Mouse (Mus musculus): Measurements from ENCODE around the gene Cbx8. TPM values are rescaled to one million over a fixed set of nuclear protein-coding genes. Genes with fewer than 3 reads are reported as not detected.

The Cbx8 gene
- 4.4 and 4.7 TPM in 2 replicates for polyA plus RNA-seq (2012; rRNA removed)

DNA sequence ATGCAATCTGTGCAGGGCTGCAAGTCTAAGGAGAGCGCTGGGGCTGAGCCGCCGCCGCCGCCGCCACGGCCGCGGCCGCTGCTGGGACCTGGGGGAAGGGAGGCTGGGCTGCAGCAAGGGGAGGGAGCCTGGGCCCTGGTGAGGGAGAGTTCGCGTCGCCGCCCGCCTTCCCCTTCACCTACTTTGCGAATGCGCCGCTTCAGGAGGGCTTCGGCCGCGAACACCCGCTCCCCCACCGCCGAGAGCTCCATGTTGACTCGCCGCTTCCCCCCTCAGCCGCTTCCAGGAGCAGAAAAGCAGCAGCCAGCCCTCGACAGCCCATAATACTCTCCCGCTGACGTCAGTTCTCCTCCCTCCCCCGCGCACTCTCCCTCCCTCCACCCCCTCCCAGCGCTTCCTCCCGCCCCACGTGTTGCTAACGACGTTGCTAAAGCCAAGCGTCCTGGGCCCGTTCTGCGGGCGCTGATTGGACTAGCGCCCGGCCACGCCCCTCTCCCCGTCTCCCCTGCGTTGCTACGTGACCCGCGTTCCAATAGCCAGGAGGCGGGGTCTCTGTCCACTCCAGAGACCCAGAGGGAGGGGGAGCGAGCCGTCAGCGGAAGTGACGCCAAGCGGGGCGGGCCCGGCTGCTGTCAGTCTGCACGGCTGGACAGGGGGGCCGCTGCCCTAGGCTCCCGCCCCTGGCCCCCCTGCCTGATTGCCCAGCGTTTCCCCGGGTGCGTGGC is at the start of gene Cbx8:
Gene Cbx8 (minus strand): TSS at position 370 of the 725 bp plus-strand sequence.
- no peak for TF ChIP-seq CTCF (IDR thresholded peaks at IDR 0.05; ENCODE audit: extremely low read depth, insufficient read length, insufficient replicate concordance, low read depth, low read length)
- TF ChIP-seq POLR2A (IDR thresholded peaks at IDR 0.05; ENCODE audit: low read depth, low read length), result peak; percentile 88
- Histone ChIP-seq H3K4me1 (ENCODE audit: control insufficient read depth, insufficient read depth, insufficient read length, low read length) (peaks cover 40% of the 10 kb centered on the region), H3K36me3 (ENCODE audit: control insufficient read depth, insufficient read depth, low read length) (peaks cover 7% of the 10 kb centered on the region; the same call in 1 of the 2 replicates), H3K27me3 (ENCODE audit: control insufficient read depth, insufficient read depth, low read length) (peaks cover 57% of the 10 kb centered on the region), H3K27ac (ENCODE audit: insufficient read depth, low read depth, low read length) (peak within 1 kb of the TSS; percentile 18; the same call in 1 of the 2 replicates), H3K4me3 (ENCODE audit: low read depth, low read length) (peak within 1 kb of the TSS; percentile 79)
- under 1% methylated on average over 63 of the region's 63 CpGs for WGBS

DNA sequence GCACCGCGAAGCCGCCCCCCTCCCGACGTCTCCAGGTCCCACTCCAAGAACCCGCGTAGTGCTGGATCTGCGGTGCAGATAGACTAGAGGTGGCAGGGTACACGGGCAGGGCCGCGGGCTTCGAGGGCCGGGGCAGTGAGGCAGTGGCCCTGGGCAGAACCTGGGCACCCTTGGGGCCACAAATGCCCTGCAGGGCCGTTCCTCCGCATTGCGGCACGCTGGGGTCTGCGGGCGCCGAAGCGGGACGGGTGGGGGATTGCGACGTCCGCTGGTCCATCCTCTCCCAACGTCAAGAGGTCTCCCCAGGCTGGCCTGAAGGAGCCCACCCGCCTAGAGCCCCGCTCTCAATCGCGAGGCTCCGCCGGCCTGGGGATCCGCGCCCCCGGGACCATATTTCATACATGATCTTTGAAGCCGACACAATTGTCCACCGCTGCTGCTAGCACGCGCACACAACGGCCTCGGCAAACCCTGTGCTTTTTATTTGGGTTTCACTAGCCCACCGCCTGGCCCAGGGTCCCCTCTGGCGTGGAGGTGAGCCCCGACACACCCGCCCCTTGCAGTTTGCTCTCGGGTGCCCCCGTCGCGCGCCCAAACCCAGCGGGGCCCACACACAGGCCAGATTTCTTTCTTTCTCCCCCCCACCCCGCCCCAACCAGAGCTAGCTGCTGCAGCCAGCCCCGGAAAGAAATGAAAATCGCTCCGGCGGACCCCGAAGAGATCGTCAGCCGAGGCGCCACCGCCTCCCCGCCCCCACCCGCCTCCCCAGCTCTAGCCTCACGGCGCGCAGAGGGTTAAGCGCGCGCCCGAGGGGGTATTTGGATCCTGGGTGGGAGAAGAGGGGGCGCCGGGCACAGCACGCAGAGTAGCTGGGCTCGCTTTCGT is 49.5 kb upstream of the Cbx8 start:
- Histone ChIP-seq H3K27me3 (ENCODE audit: control insufficient read depth, insufficient read depth, low read length) (peaks cover 37% of the 10 kb centered on the region), H3K36me3 (ENCODE audit: control insufficient read depth, insufficient read depth, low read length) (no peaks in the 10 kb centered on the region), H3K4me3 (ENCODE audit: low read depth, low read length) (peak overlapping the region; percentile 71), H3K4me1 (ENCODE audit: control insufficient read depth, insufficient read depth, insufficient read length, low read length) (peaks cover 34% of the 10 kb centered on the region), H3K27ac (ENCODE audit: insufficient read depth, low read depth, low read length) (no peak overlapping the region)
- TF ChIP-seq POLR2A (IDR thresholded peaks at IDR 0.05; ENCODE audit: low read depth, low read length), result no peak
- TF ChIP-seq CTCF (IDR thresholded peaks at IDR 0.05; ENCODE audit: extremely low read depth, insufficient read length, insufficient replicate concordance, low read depth, low read length), result no peak
- WGBS, result 1% methylated on average over 75 of the region's 75 CpGs

DNA sequence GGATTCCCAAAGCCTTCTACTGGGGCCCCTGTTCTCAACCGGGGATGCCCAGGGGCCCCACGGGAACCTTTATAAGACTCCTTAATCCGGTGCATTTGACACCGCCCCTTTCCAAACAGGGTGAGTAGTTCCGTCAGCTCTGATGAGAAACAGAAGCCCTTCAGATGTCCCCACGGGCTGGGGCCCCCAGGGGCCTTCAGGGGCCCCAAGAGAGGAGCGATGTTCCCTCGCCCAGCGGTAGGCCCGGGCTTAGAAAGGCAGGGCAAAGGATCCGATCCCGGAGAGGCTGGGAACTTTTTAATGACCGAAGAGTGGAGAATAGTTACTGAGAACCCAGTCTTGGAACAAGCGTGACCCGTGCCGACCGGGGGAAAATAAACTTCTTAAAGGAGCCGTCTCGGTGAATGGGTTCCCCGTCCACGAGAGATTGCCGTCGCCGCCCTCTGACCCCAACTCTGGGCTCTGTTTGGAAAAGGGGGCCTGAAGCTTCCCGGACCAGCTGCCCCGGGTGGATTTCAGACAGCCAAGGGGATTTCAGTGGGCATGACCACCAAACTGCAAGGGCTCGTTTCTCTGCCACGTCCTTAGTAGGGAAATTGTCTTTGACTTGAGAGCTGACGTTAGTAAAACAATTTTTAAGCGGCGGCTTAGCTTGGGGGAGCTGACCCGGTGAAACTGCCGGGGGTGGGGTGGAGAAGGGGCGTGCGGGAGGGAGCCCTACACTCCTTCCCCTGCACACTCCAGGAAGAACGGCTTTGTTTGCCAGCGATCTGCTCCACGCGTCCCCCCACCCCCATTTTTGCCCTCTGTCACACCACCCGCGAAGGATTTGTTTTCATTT is 48.7 kb upstream of the Cbx8 start:
- H3K4me1 ChIP-seq (ENCODE audit: control insufficient read depth, insufficient read depth, insufficient read length, low read length), result peaks cover 36% of the 10 kb centered on the region
- H3K4me3 ChIP-seq (ENCODE audit: low read depth, low read length), result peak overlapping the region; percentile 71
- 2% methylated on average over 41 of the region's 41 CpGs for WGBS
- H3K36me3 ChIP-seq (ENCODE audit: control insufficient read depth, insufficient read depth, low read length), result no peaks in the 10 kb centered on the region
- no peak for TF ChIP-seq CTCF (IDR thresholded peaks at IDR 0.05; ENCODE audit: extremely low read depth, insufficient read length, insufficient replicate concordance, low read depth, low read length)
- no peak for TF ChIP-seq POLR2A (IDR thresholded peaks at IDR 0.05; ENCODE audit: low read depth, low read length)
- peaks cover 37% of the 10 kb centered on the region for H3K27me3 ChIP-seq (ENCODE audit: control insufficient read depth, insufficient read depth, low read length)
- no peak overlapping the region for H3K27ac ChIP-seq (ENCODE audit: insufficient read depth, low read depth, low read length)

DNA sequence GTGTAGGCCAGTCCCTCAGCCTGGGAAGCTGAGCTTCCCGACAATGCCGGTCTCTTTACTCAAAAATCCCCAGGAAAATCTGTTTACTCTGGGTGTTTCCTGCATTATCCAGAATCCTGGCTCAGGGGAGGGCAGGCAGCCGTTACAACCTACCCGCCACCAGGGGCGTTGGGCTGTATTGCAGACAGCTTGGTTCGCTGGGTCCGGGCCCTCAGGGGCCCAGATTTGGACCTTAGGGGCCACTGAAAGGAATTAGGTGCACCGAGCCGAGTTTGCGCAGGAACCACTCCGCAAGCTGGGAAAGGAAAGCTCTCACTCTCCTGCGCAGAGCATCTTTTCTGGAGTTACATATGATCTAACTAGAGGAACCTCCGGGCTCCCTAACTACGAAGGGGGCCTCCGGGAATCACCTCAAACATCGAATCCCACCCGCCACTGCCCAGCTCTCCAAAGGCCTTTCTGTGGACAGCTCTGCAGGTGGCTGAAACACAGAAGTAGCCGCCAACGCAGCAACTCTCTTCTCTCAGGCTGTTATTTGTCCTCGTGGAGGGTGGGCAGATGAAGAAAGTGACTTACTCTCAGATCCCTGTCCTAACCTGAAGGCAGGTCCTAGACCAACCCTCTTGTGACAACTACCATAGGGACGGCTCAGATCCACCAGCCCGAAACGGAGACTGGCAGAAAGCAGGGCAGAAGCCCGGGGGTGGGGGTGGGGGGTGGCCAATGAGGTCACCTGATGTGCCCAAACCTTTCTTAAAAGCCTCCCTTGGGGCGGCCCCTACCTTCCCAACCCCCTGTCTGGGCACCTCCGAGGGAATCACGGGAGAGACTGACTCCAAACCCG is 47.8 kb upstream of the Cbx8 start:
- Histone ChIP-seq H3K4me3 (ENCODE audit: low read depth, low read length) (no peak overlapping the region), H3K4me1 (ENCODE audit: control insufficient read depth, insufficient read depth, insufficient read length, low read length) (peaks cover 44% of the 10 kb centered on the region), H3K27me3 (ENCODE audit: control insufficient read depth, insufficient read depth, low read length) (peaks cover 37% of the 10 kb centered on the region), H3K36me3 (ENCODE audit: control insufficient read depth, insufficient read depth, low read length) (no peaks in the 10 kb centered on the region), H3K27ac (ENCODE audit: insufficient read depth, low read depth, low read length) (no peak overlapping the region)
- TF ChIP-seq CTCF (IDR thresholded peaks at IDR 0.05; ENCODE audit: extremely low read depth, insufficient read length, insufficient replicate concordance, low read depth, low read length) (peak; percentile 32; the same call in 1 of the 2 replicates), POLR2A (IDR thresholded peaks at IDR 0.05; ENCODE audit: low read depth, low read length) (no peak)
- WGBS, result 16% methylated on average over 28 of the region's 28 CpGs

DNA sequence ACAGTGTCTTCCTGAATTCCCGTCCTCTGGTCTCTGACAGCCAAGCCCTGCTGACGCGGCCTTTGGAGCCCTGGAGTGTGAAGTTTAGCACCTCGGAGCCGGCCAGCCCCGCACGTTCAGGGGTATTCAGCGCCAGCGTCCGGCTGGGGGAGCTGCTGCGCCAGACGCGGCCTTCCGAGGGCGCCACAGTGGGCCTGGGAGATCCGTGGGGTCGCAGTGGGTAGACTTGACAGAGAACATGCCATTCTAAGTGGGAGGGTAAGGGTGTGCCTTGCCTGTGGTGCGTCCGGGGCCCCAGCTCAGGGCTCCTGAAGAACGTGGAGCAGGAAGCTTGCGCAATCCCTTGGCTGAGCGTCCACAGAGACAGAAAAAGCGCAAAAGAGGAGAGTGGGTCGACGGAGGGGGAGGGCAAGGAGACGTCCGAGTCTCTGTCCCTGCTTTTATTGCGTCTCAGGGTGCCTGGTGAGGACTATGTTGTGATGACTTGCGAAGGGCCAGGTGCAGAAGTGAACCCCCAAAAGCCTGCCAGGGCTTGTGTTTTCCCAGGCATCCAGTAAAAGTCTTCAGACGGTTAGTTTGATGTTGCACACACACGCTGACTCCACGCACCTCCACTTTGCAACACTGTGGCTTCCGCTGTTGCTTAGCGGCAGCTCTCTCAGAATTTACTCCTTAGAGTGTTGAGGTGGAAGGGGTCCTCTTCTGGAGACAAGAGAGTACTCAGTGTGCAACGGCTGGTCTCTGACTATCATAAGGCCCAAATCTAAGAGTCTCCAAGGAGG is 46.7 kb upstream of the Cbx8 start:
- no peaks in the 10 kb centered on the region for H3K36me3 ChIP-seq (ENCODE audit: control insufficient read depth, insufficient read depth, low read length)
- TF ChIP-seq POLR2A (IDR thresholded peaks at IDR 0.05; ENCODE audit: low read depth, low read length), result no peak
- no peak for TF ChIP-seq CTCF (IDR thresholded peaks at IDR 0.05; ENCODE audit: extremely low read depth, insufficient read length, insufficient replicate concordance, low read depth, low read length)
- no peak overlapping the region for H3K27ac ChIP-seq (ENCODE audit: insufficient read depth, low read depth, low read length)
- 13% methylated on average over 35 of the region's 35 CpGs for WGBS
- H3K4me1 ChIP-seq (ENCODE audit: control insufficient read depth, insufficient read depth, insufficient read length, low read length), result peaks cover 50% of the 10 kb centered on the region
- peak overlapping the region; percentile 22 for H3K4me3 ChIP-seq (ENCODE audit: low read depth, low read length)
- peaks cover 37% of the 10 kb centered on the region for H3K27me3 ChIP-seq (ENCODE audit: control insufficient read depth, insufficient read depth, low read length)

Measured in small intestine, adult 2 months (tissue).